Mouse (Mus musculus) retina, postnatal 1 day (tissue): ENCODE results near the gene Mcrs1.
A peak's percentile ranks its signal among the peaks of the same experiment; 100 is the strongest.
"Not testable (repeated sequence)": the region's sequence is repeated elsewhere in the genome, so short reads cannot be mapped to it uniquely, and the experiment has no call there.

Experiments used
- DNase-seq: peaks from one replicate; pipeline ENCODE4 v3.0.0-alpha.2; 2012

Mcrs1 gene

GRCm38 (mm10) chr15:99251626-99252380 is at the start of gene Mcrs1:
Gene Mcrs1 (minus strand): TSS chr15:99251961.
- DNase-seq: peak; percentile 100

GRCm38 (mm10) chr15:99296213-99296612 is 44.5 kb upstream of the Mcrs1 start:
- no peak for DNase-seq

- DNase-seq: no peak
These were observed 43.8 kb upstream of the Mcrs1 start, which contains the start of gene Fam186b for GRCm38 (mm10) chr15:99295484-99295981. Gene Fam186b (minus strand): TSS chr15:99295888.

GRCm38 (mm10) chr15:99294813-99295374 is 43.1 kb upstream of the Mcrs1 start, which contains the start of gene Prpf40b:
Gene Prpf40b (plus strand): TSS chr15:99295087.
- DNase-seq: peak; percentile 95

GRCm38 (mm10) chr15:99294287-99294686 is 42.5 kb upstream of the Mcrs1 start:
- no peak for DNase-seq

GRCm38 (mm10) chr15:99290586-99290985 is 38.8 kb upstream of the Mcrs1 start:
- DNase-seq: no peak

GRCm38 (mm10) chr15:99285189-99285535 is 33.4 kb upstream of the Mcrs1 start:
- no peak for DNase-seq

GRCm38 (mm10) chr15:99284527-99285188 is 32.9 kb upstream of the Mcrs1 start:
- peak; percentile 73 for DNase-seq

- DNase-seq: no peak
These were observed 31.7 kb upstream of the Mcrs1 start for GRCm38 (mm10) chr15:99283456-99283855.

GRCm38 (mm10) chr15:99278271-99278670 is 26.5 kb upstream of the Mcrs1 start:
- no peak for DNase-seq

- no peak for DNase-seq
These were observed 24.3 kb upstream of the Mcrs1 start for GRCm38 (mm10) chr15:99276095-99276494.

GRCm38 (mm10) chr15:99265679-99266078 is 13.9 kb upstream of the Mcrs1 start:
- DNase-seq: peak; percentile 88

GRCm38 (mm10) chr15:99264363-99264762 is 12.6 kb upstream of the Mcrs1 start:
- no peak for DNase-seq

- DNase-seq: no peak
These were observed 10.9 kb upstream of the Mcrs1 start for GRCm38 (mm10) chr15:99262702-99263101.

- DNase-seq: peak; percentile 87
These were observed 8.0 kb upstream of the Mcrs1 start for GRCm38 (mm10) chr15:99259730-99260252.

GRCm38 (mm10) chr15:99259167-99259729 is 7.5 kb upstream of the Mcrs1 start:
- no peak for DNase-seq

GRCm38 (mm10) chr15:99255241-99255749 is 3.5 kb upstream of the Mcrs1 start:
- DNase-seq: no peak

- DNase-seq: no peak
These were observed 2.8 kb upstream of the Mcrs1 start for GRCm38 (mm10) chr15:99254477-99255005.

GRCm38 (mm10) chr15:99253772-99254171 is 2.0 kb upstream of the Mcrs1 start:
- DNase-seq: no peak

- not testable (repeated sequence) for DNase-seq
These were observed 1.4 kb upstream of the Mcrs1 start for GRCm38 (mm10) chr15:99253175-99253479.

- no peak for DNase-seq
These were observed 817 bp upstream of the Mcrs1 start for GRCm38 (mm10) chr15:99252381-99253174.

GRCm38 (mm10) chr15:99251111-99251510 is 650 bp downstream of the Mcrs1 start:
- not testable (repeated sequence) for DNase-seq
